Mouse (Mus musculus) ES-E14 (cell line): ENCODE data around the gene Upf3b. TPM values are rescaled to one million over a fixed set of nuclear protein-coding genes. Genes with fewer than 3 reads are reported as not detected.

ENCODE experiments used
- DNase-seq: peaks from one replicate; pipeline ENCODE4 v3.0.0-alpha.2; 2013; ENCODE audit warnings: low read depth, low spot score
- H3K27ac ChIP-seq: 2 replicates; pipeline ENCODE4 v1.5.1; 2012; ENCODE audit warnings: low read depth, mild to moderate bottlenecking, low read length, moderate library complexity, mixed read lengths; ENCODE audit not compliant: poor library complexity, insufficient read depth, severe bottlenecking
- H3K36me3 ChIP-seq: 2 replicates; pipeline ENCODE4 v1.6.1; 2012; ENCODE audit warnings: mild to moderate bottlenecking, low read length, moderate library complexity, mixed read lengths; ENCODE audit not compliant: control insufficient read depth, poor library complexity, insufficient read depth, severe bottlenecking
- H3K4me1 ChIP-seq, 2 experiments: fragments of 150-350 bp in 1 of 2; sonication (generic) in 1 of 2; 2 replicates each; pipeline ENCODE4 v1.6.1; 2012; ENCODE audit warnings: low read length in 2 of 2, mild to moderate bottlenecking in 1 of 2, mixed read lengths in 1 of 2; ENCODE audit not compliant: control insufficient read depth in 2 of 2, insufficient read depth in 2 of 2, poor library complexity in 1 of 2
- H3K4me3 ChIP-seq, 2 experiments: fragments of 150-350 bp in 1 of 2; sonication (generic) in 1 of 2; 2 replicates each; pipeline ENCODE4 v1.5.1; 2012; ENCODE audit warnings: low read length in 2 of 2, low read depth in 1 of 2, mild to moderate bottlenecking in 1 of 2, mixed read lengths in 1 of 2; ENCODE audit not compliant: insufficient read depth in 1 of 2, poor library complexity in 1 of 2, severe bottlenecking in 1 of 2
- H3K9ac ChIP-seq: 2 replicates; pipeline ENCODE4 v1.6.1; 2012; ENCODE audit warnings: low read depth, mild to moderate bottlenecking, low read length, mixed read lengths; ENCODE audit not compliant: poor library complexity, insufficient read depth, severe bottlenecking
- H3K9me3 ChIP-seq: fragments of 150-350 bp; sonication (generic); 2 replicates; pipeline ENCODE4 v1.6.1; 2012; ENCODE audit warnings: low read depth, mild to moderate bottlenecking, low read length; ENCODE audit not compliant: control insufficient read depth, insufficient read depth
- CHD2 ChIP-seq: IDR thresholded peaks from 2 replicates; pipeline ENCODE4 v1.6.1; 2014; ENCODE audit warnings: mild to moderate bottlenecking, low read depth, low read length, inconsistent platforms
- HCFC1 ChIP-seq: IDR thresholded peaks from 2 replicates; pipeline ENCODE4 v1.6.1; 2012; ENCODE audit warnings: low read length, inconsistent platforms, borderline replicate concordance; ENCODE audit not compliant: insufficient read depth
- MAFK ChIP-seq: IDR thresholded peaks from 2 replicates; pipeline ENCODE4 v1.6.1; 2014; ENCODE audit warnings: mild to moderate bottlenecking, low read depth, low read length, inconsistent platforms; ENCODE audit not compliant: insufficient read depth
- ZC3H11A ChIP-seq: IDR thresholded peaks from 2 replicates; pipeline ENCODE4 v1.6.1; 2012; ENCODE audit warnings: low read depth, mild to moderate bottlenecking, inconsistent platforms, low read length, borderline replicate concordance
- ZNF384 ChIP-seq: IDR thresholded peaks from 2 replicates; pipeline ENCODE4 v1.6.1; 2012; ENCODE audit warnings: low read depth, low read length, inconsistent platforms
- in situ Hi-C, 2 experiments: fragments of 600-800 bp; cut with MboI; formaldehyde crosslinking; loops; one replicate each; pipeline ENCODE4 v1.15.1; 2025; ENCODE audit warnings: low sequenced_read_pairs in 2 of 2, inconsistent platforms in 1 of 2; ENCODE audit not compliant: unreplicated experiment in 2 of 2
- total RNA-seq: library from RNA; depleted of rRNA; stranded (reverse); fragments of 300-350 nt; gene quantifications from 2 replicates; pipeline ENCODE4 v1.2.3, GENCODE M21; 2012

Upf3b gene
- total RNA-seq, 1 experiment = 18.8 TPM

DNA sequence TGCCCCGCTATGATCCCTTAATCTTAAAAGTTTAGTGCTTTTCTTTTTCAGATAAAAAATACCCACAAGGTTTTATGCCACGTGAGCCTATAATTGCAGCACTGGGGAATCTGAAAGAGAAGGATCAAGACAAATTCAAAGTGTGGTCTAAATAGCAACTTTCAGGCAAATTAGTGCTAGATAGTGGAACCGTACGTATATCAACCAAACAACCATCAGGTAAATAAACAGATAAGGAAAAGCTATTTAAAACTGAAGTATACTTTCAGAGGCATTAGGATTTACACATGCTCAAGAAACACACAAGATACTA is 715 bp upstream of the Upf3b start:
- Histone ChIP-seq H3K36me3 (no peaks in the 10 kb centered on the region; the same call in 1 of the 2 replicates), H3K4me3 (no peak overlapping the region), H3K4me1 (no peaks in the 10 kb centered on the region), H3K9ac (no peak overlapping the region), H3K27ac (no peak overlapping the region), H3K9me3 (no peaks in the 10 kb centered on the region)
- TF ChIP-seq ZNF384 = no peak
- no peak for TF ChIP-seq CHD2
- no peak for TF ChIP-seq MAFK
- no peak for TF ChIP-seq ZC3H11A
- no peak for TF ChIP-seq HCFC1
- no peak for DNase-seq
- in situ Hi-C loops = no loop called here

DNA sequence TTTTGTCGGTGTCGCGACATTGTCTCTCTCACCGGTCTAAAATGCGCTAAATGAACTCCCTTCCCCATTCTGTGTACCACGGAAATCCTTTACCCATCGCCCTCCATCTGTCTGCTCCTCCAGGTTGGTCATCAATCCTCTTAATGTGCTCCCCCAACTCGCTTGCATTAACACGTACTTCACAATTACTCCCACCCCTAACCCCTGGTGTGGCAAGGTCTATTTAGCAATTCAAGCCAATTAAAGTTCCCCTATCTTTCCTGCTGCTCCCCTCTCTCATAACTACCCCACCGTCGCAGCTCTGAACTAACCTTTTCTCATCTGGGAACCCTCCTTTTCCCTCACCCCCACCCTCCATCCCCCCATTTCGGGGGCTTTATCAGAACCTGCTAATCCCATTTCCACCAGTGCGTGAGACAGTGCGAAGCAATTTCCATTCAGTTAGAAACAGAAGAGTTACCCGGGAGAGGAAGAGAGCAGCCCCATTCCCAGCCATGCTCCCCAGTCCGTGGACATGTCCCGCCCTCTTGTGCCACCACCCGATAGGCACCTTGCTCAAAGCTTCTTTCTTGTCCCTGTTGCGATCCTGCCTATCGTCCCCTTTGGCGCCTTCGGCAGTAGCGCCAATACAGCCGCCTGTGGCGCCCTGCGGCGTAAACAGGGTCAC is 463 bp downstream of the Upf3b start:
- no peaks in the 10 kb centered on the region; the same call in 1 of the 2 replicates for H3K36me3 ChIP-seq
- peak overlapping the region; percentile 80 to 93 for H3K4me3 ChIP-seq
- H3K9ac ChIP-seq = peak overlapping the region; percentile 93
- TF ChIP-seq MAFK (no peak), ZC3H11A (no peak), CHD2 (no peak), HCFC1 (no peak), ZNF384 (no peak)
- DNase-seq = no peak
- no peaks in the 10 kb centered on the region for H3K4me1 ChIP-seq
- peak overlapping the region; percentile 66 for H3K27ac ChIP-seq
- in situ Hi-C loops = no loop called here
- H3K9me3 ChIP-seq = no peaks in the 10 kb centered on the region

DNA sequence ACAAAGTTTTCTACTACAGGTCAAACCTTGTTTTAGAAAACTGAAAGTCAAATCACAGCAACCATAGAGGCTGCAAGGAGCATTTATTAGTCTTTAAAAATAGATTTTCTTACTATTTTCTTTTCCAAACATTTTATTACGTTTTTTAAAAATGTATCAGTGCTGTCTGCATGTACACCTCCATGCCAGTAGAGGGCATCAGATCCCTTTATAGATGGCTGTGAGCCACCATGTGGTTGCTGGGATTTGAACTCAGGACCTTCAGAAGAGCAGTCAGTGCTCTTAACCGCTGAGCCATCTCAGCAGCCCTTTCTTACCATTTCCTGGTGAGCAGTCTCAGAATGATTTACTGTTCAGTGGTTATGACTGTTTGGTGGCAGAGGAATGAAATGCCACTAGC is 6.3 kb downstream of the Upf3b start:
- H3K4me1 ChIP-seq = no peaks in the 10 kb centered on the region
- H3K27ac ChIP-seq = no peak overlapping the region
- H3K9me3 ChIP-seq = no peaks in the 10 kb centered on the region
- no peak for DNase-seq
- TF ChIP-seq HCFC1 (no peak), CHD2 (no peak), ZC3H11A (no peak), ZNF384 (no peak)
- no peak overlapping the region for H3K9ac ChIP-seq
- in situ Hi-C loops = no loop called here
- no peaks in the 10 kb centered on the region; the same call in 1 of the 2 replicates for H3K36me3 ChIP-seq
- no peak overlapping the region for H3K4me3 ChIP-seq

DNA sequence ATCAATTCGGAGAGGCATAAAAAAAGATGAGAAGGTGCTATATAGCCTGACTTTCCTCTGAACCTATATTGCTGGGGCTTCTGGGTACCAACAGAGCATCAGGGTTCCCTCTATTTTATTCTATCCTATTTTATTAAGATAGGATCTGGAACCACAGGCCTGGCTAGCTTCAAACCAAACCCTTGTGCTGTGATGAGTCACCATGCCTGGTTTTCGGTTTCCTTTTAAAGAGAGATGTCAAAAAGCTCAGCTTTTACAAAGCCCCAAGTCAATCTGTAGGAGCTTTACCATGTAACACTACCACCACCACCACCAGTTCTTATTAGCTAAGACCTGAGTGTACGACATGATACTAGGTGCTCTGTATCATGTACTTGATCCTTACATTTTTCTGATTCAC is 11.4 kb downstream of the Upf3b start:
- Histone ChIP-seq H3K9me3 (no peaks in the 10 kb centered on the region), H3K4me3 (no peak overlapping the region), H3K27ac (no peak overlapping the region), H3K9ac (no peak overlapping the region), H3K4me1 (no peaks in the 10 kb centered on the region), H3K36me3 (no peaks in the 10 kb centered on the region; the same call in 1 of the 2 replicates)
- no peak for TF ChIP-seq ZC3H11A
- no peak for TF ChIP-seq MAFK
- TF ChIP-seq ZNF384 = no peak
- TF ChIP-seq CHD2 = no peak
- no peak for TF ChIP-seq HCFC1
- in situ Hi-C loops = no loop called here
- no peak for DNase-seq
